Mouse (Mus musculus) ovary, postnatal 36 days (tissue): Measurements from ENCODE around the gene Olfr612.
"Not testable (repeated sequence)": the region's sequence is repeated elsewhere in the genome, so short reads cannot be mapped to it uniquely, and the experiment has no call there.

Experiments used
- DNase-seq: peaks from one replicate; pipeline ENCODE4 v3.0.0; 2022; ENCODE audit warnings: low spot score, mixed read lengths

The Olfr612 gene

GRCm38 (mm10) chr7:103542617-103543016, at the start of gene Olfr612:
Olfr612 (minus strand) TSS chr7:103542717.
- DNase-seq, result not testable (repeated sequence)

- no peak for DNase-seq
Measured at GRCm38 (mm10) chr7:103589803-103590202, 47.3 kb upstream of the Olfr612 start, which contains the start of gene Olfr618. Olfr618 (plus strand) TSS chr7:103590103.

- DNase-seq, result no peak
Measured at GRCm38 (mm10) chr7:103572761-103573160, 30.2 kb upstream of the Olfr612 start, which contains the start of gene Olfr617. Olfr617 (plus strand) TSS chr7:103573061.

- DNase-seq, result no peak
Measured at GRCm38 (mm10) chr7:103569043-103569442, 26.5 kb upstream of the Olfr612 start, which contains the start of gene Olfr616. Olfr616 (minus strand) TSS chr7:103569143.

- no peak for DNase-seq
Measured at GRCm38 (mm10) chr7:103555779-103556178, 13.3 kb upstream of the Olfr612 start, which contains the start of gene Olfr615. Olfr615 (plus strand) TSS chr7:103556079.

- no peak for DNase-seq
Measured at GRCm38 (mm10) chr7:103547774-103548173, 5.3 kb upstream of the Olfr612 start, which contains the start of gene Olfr613. Olfr613 (plus strand) TSS chr7:103548074.

- DNase-seq, result not testable (repeated sequence)
Measured at GRCm38 (mm10) chr7:103520746-103521145, 21.8 kb downstream of the Olfr612 start, which contains the start of gene Olfr611. Olfr611 (minus strand) TSS chr7:103520846.

GRCm38 (mm10) chr7:103512022-103512421, 30.5 kb downstream of the Olfr612 start, which contains the start of gene Olfr610:
Olfr610 (minus strand) TSS chr7:103512122.
- DNase-seq, result no peak

- DNase-seq, result no peak
Measured at GRCm38 (mm10) chr7:103497962-103498361, 44.6 kb downstream of the Olfr612 start, which contains the start of gene Olfr609. Olfr609 (minus strand) TSS chr7:103498062.
